19 mouse cellular contexts compared by ENCODE assay signal in the genomic region with DNA sequence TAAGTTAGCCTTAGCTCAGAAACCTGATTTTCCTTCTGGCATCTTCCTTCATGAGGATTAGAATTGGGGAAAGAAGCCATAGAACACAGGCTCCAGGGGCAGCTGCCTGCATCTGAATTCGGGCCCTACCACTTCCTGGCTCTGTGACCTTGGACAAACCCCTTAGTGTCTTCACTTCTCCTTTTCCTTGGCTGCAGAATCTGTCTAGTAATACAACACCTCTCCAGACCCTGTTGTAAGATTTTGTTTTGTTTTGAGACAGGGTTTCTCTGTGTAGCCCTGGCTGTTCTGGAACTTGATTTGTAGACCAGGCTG. TPM values are rescaled to one million over a fixed set of nuclear protein-coding genes. Genes with fewer than 3 reads are reported as not detected.
DNase-seq lines count a peak whose midpoint lies in the region; ATAC-seq and TF ChIP-seq lines count a peak whose summit lies in the region.
"Had no signal": no experiment of that assay in that cellular context is flagged by ENCODE, and none has a peak within 500 bp of the region (broad histone marks: within the 10 kb centered on the region; RNA-seq: fewer than 3 reads in every experiment).

No protein-coding gene starts in this region.

- H3K4me2 ChIP-seq in stomach, postnatal 0 days (replicated peaks; ENCODE audit: low read depth): no peak overlapping the region
- H3K4me2 ChIP-seq: hindbrain, embryonic 12.5 days; lung, embryonic 14.5 days had no signal

- no peaks in the 10 kb centered on the region for H3K36me3 ChIP-seq in spleen, adult 2 months (ENCODE audit: control insufficient read depth, insufficient read depth, low read length)
- H3K36me3 ChIP-seq in G1E (replicated peaks): no peaks in the 10 kb centered on the region
- no peaks in the 10 kb centered on the region for H3K36me3 ChIP-seq in stomach, postnatal 0 days (ENCODE audit: control insufficient read depth, insufficient read depth, low read length)
- H3K36me3 ChIP-seq: heart, embryonic 10.5 days; hindbrain, embryonic 12.5 days had no signal

- intact Hi-C loops in heart, postnatal 36 days (cut with DNase I): no loop called here

- no peak for TF ChIP-seq POLR2A in spleen, adult 2 months (IDR thresholded peaks at IDR 0.05; ENCODE audit: low read depth, low read length)

- no peak for ATAC-seq in G1E (ENCODE audit: extremely low read depth, insufficient number of reproducible peaks, low FRiP score, poor library complexity, severe bottlenecking)
- ATAC-seq in hematopoietic stem cell, adult 5-6 weeks (replicated peaks in 1 of 2; ENCODE audit: insufficient read depth in 1 of 2, low FRiP score in 2 of 2, low TSS enrichment in 1 of 2, low read depth in 1 of 2, poor library complexity in 2 of 2, severe bottlenecking in 2 of 2): peak; percentile 58 to 63
- ATAC-seq in stomach, postnatal 0 days (ENCODE audit: low FRiP score, low TSS enrichment): no peak
- ATAC-seq: CD4-positive, CD25-positive, alpha-beta regulatory T cell, adult 4 months; forebrain, embryonic 16.5 days; inflammation-experienced regulatory T-cells, adult 6 months had no signal

- no peak for TF ChIP-seq CTCF in spleen, adult 2 months (IDR thresholded peaks at IDR 0.05; ENCODE audit: extremely low read depth, insufficient read depth, insufficient read length, insufficient replicate concordance)
- TF ChIP-seq CTCF in G1E (IDR thresholded peaks at IDR 0.05; ENCODE audit: low read depth, low read length): no peak
- TF ChIP-seq CTCF in stomach, postnatal 0 days (IDR thresholded peaks at IDR 0.05; ENCODE audit: low read depth): no peak

- H3K9me3 ChIP-seq in G1E (replicated peaks): no peaks in the 10 kb centered on the region
- H3K9me3 ChIP-seq in stomach, postnatal 0 days (ENCODE audit: control insufficient read depth, low read length): no peaks in the 10 kb centered on the region
- H3K9me3 ChIP-seq: heart, embryonic 10.5 days; hindbrain, embryonic 12.5 days had no signal

- 11% methylated on average over 1 of the region's 1 CpGs for WGBS in spleen, adult 2 months
- 71% methylated on average over 1 of the region's 1 CpGs for WGBS in stomach, postnatal 0 days

- no peak for TF ChIP-seq EP300 in stomach, postnatal 0 days (optimal IDR thresholded peaks at IDR 0.05)

- H3K9ac ChIP-seq in stomach, postnatal 0 days (ENCODE audit: low read length): no peak overlapping the region
- H3K9ac ChIP-seq: hindbrain, embryonic 12.5 days; lung, embryonic 14.5 days had no signal

- DNase-seq in spleen, adult 2 months (ENCODE audit: low read depth in 1 of 2, low spot score in 2 of 2): peak; percentile 36 to 44
- no peak for DNase-seq in spleen, adult 12 weeks (ENCODE audit: low spot score)
- DNase-seq in G1E (ENCODE audit: low spot score) (peak; percentile 46), adipocyte (ENCODE audit: low spot score) (no peak)
- DNase-seq in heart, postnatal 36 days: no peak
- DNase-seq in stomach, postnatal 0 days (ENCODE audit: low spot score): no peak
- DNase-seq: adrenal gland, adult 8-10 months; cerebellum, postnatal 10 days; embryo, embryonic 11 days; kidney, adult 2 months; kidney, postnatal 36 days; left cerebral cortex, postnatal 4 days; lung, embryonic 14.5 days had no signal

- H3K4me1 ChIP-seq in spleen, adult 2 months (ENCODE audit: control insufficient read depth, insufficient read depth, insufficient read length): peaks cover 9% of the 10 kb centered on the region; the same call in 1 of the 2 replicates
- H3K4me1 ChIP-seq in G1E (ENCODE audit: insufficient read depth, low read depth, low read length): peaks cover 61% of the 10 kb centered on the region
- no peaks in the 10 kb centered on the region for H3K4me1 ChIP-seq in stomach, postnatal 0 days (replicated peaks; ENCODE audit: control insufficient read depth, insufficient read depth)

- no peaks in the 10 kb centered on the region for H3K27me3 ChIP-seq in spleen, adult 2 months (ENCODE audit: control insufficient read depth, insufficient read depth, low read length)
- no peaks in the 10 kb centered on the region for H3K27me3 ChIP-seq in G1E (ENCODE audit: insufficient read depth, low read length)
- H3K27me3 ChIP-seq in stomach, postnatal 0 days (ENCODE audit: control insufficient read depth, insufficient read depth, low read length): no peaks in the 10 kb centered on the region
- H3K27me3 ChIP-seq: hindbrain, embryonic 12.5 days had no signal

- H3K27ac ChIP-seq in spleen, adult 2 months (ENCODE audit: insufficient read depth, low read length): no peak overlapping the region
- no peak overlapping the region for H3K27ac ChIP-seq in stomach, postnatal 0 days (replicated peaks)
- H3K27ac ChIP-seq: heart, embryonic 10.5 days; hindbrain, embryonic 12.5 days had no signal

- no peak overlapping the region for H3K4me3 ChIP-seq in spleen, adult 2 months (ENCODE audit: extremely low read depth, insufficient read depth, insufficient read length)
- no peak overlapping the region for H3K4me3 ChIP-seq in G1E (ENCODE audit: low read depth, low read length)
- H3K4me3 ChIP-seq in stomach, postnatal 0 days (ENCODE audit: low read depth, low read length): no peak overlapping the region
- H3K4me3 ChIP-seq: heart, embryonic 10.5 days; hindbrain, embryonic 12.5 days had no signal

RNA-seq across cellular contexts. Expression of a gene that starts 2.9 kb away (rescaled TPM):
- 10.3 and 12.1 TPM in 2 replicates for polyA plus RNA-seq in spleen, adult 2 months (2012; rRNA removed)
- total RNA-seq in G1E (2014; fragmentation: Nextera tagmentation) (61.1 and 65.5 TPM in 2 replicates), G1E (2017) (96.7 and 134 TPM in 2 replicates)
- 126 and 154 TPM in 2 replicates for polyA plus RNA-seq in G1E (2012)
- 105 and 106 TPM in 2 replicates for total RNA-seq in hematopoietic stem cell, adult 5-6 weeks (2017)
- 10 to 100 TPM; 48.1 to 50.0 TPM for total RNA-seq in heart, postnatal 36 days (2021)
- polyA plus RNA-seq in stomach, postnatal 0 days (2015; fragmentation: Nextera tagmentation; extraction: Ambion mirVana): 70.8 and 79.0 TPM in 2 replicates

RNA-seq across cellular contexts. Expression of a gene that starts 3.0 kb away (rescaled TPM):
- 13.4 and 13.7 TPM in 2 replicates for polyA plus RNA-seq in spleen, adult 2 months (2012; rRNA removed)
- 99.0 and 111 TPM in 2 replicates for total RNA-seq in G1E (2014; fragmentation: Nextera tagmentation)
- total RNA-seq in G1E (2017): 30.1 and 30.5 TPM in 2 replicates
- polyA plus RNA-seq in G1E (2012): 41.8 and 49.1 TPM in 2 replicates
- total RNA-seq in hematopoietic stem cell, adult 5-6 weeks (2017): 24.3 and 27.4 TPM in 2 replicates
- 10 to 100 TPM; 75.9 to 76.1 TPM for total RNA-seq in heart, postnatal 36 days (2021)
- 6.6 and 6.8 TPM in 2 replicates for polyA plus RNA-seq in stomach, postnatal 0 days (2015; fragmentation: Nextera tagmentation; extraction: Ambion mirVana)

RNA-seq across cellular contexts. Expression of a gene that starts 54.6 kb away (rescaled TPM):
- polyA plus RNA-seq in spleen, adult 2 months (2012; rRNA removed): 322 and 583 TPM in 2 replicates
- total RNA-seq in G1E (2014; fragmentation: Nextera tagmentation) (54.4 and 78.3 TPM in 2 replicates), G1E (2017) (14.6 and 17.7 TPM in 2 replicates)
- 25.7 and 26.4 TPM in 2 replicates for polyA plus RNA-seq in G1E (2012)
- total RNA-seq in hematopoietic stem cell, adult 5-6 weeks (2017): 33.7 and 45.8 TPM in 2 replicates
- total RNA-seq in heart, postnatal 36 days (2021): 10 to 100 TPM; 79.7 to 89.1 TPM
- polyA plus RNA-seq in stomach, postnatal 0 days (2015; fragmentation: Nextera tagmentation; extraction: Ambion mirVana): 41.0 and 46.1 TPM in 2 replicates

Comparison
In these comparisons a context has a peak if more than half of its experiments do, and no peak if none do; other contexts are left out.
1. DNase-seq: peak in spleen, adult 2 months (2 of 2) and G1E (single experiment); none in spleen, adult 12 weeks (single experiment), heart, postnatal 36 days (0 of 2), stomach, postnatal 0 days (single experiment) and adipocyte (single experiment).
2. ATAC-seq: peak in hematopoietic stem cell, adult 5-6 weeks (2 of 2); none in G1E (single experiment) and stomach, postnatal 0 days (single experiment).